Mouse (Mus musculus): ENCODE results near the gene Olfr1302.

Gene Olfr1302

DNA sequence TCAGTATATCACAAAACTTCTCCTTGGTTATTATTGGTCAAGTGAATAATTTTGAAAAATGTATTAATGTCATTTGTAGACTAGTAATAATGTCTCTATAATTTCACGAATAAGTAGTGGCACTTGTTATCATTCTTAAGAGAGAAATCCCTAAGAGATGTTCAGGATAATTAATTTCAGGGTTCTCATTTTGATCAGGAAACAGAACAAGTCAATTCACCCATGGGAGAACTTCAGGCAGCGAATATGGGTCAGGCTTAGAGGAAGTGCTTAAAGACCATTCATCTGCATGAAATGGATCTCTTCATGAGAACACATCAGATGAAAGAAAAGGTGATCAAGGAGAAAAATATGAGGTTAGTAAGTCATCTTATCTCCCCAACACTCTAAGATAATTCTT, at the start of gene Olfr1302:
Gene Olfr1302, plus strand, starts transcription at position 301 of the 400 bp plus-strand sequence.
- no peak for DNase-seq (ENCODE audit: low read depth, low spot score)

DNA sequence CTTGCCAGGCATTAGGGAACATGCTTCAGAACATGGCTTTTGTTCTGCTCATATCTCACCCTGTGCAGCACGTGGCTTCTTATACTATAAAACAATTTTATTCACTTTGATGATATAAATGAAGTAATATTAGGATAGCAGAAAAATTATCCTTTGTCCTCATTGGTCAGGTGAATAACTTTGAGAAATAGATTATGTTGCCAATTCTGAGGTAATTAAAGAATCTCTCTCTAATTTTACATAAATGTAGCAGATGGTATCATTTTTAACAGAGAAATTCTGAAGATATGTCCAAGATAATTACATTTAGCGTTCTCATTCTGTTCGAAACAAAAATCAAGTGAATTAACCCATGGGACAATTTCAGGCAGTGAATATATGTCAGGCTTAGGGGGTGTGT, 26.5 kb upstream of the Olfr1302 start, which contains the start of gene Olfr1301:
Gene Olfr1301, plus strand, starts transcription at position 301 of the 400 bp plus-strand sequence.
- DNase-seq (ENCODE audit: low read depth, low spot score): no peak

DNA sequence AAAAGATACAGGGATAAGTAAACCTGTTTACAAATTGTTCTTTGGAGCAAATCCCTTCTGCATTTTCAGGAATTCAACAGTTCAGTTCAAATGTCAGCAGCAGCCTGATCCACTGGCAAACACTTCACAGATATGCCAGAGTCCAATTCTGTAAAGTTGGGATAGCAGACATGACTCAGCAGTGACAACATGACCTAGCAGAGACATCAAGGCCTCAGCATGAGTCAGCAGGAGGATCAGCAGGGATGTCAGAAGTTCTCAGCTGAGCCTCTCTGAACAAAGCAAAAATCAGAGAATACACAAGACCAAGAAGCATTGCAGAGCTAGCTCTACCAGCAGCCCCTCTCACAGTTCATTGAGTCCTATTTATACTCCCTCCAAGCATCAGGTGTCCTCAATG, 35.7 kb downstream of the Olfr1302 start:
- no peak for DNase-seq (ENCODE audit: low read depth, low spot score)

DNA sequence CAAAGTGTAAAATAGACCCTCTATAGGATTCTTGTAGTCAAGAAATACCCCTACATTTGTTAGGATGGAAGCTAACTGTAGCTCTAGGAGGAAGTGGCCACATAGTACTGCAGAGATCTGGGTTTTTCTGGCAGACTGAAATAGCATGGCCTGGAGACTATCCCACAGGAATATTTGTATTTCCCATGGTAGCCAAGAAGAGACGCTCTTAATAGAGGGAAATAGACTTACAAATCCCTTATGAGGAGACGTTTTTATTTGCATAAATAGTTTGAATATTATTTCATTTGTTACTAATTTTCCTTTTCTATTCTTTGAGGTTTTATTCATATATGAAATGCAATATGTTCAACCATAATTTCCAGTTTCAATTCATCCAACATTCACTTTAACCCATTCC, 43.0 kb downstream of the Olfr1302 start, which contains the start of gene Olfr1303:
Gene Olfr1303, minus strand, starts transcription at position 101 of the 400 bp plus-strand sequence.
- DNase-seq (ENCODE audit: low read depth, low spot score): no peak
